Mouse (Mus musculus): Measurements from ENCODE around the gene Gm1113. TPM values are rescaled to one million over a fixed set of nuclear protein-coding genes. Genes with fewer than 3 reads are reported as not detected.

The Gm1113 gene
- polyA plus RNA-seq, 1 experiment from 2014 or later = not detected

- Histone ChIP-seq H3K4me3 (replicated peaks; ENCODE audit: low read length) (no peak overlapping the region), H3K4me2 (ENCODE audit: low read depth, low read length) (no peak overlapping the region), H3K9me3 (replicated peaks; ENCODE audit: control insufficient read depth, low read length) (no peaks in the 10 kb centered on the region), H3K27ac (ENCODE audit: low read length) (no peak overlapping the region), H3K36me3 (ENCODE audit: control insufficient read depth, insufficient read depth, low read length) (no peaks in the 10 kb centered on the region), H3K27me3 (ENCODE audit: control insufficient read depth, insufficient read depth, low read length) (no peaks in the 10 kb centered on the region), H3K4me1 (ENCODE audit: control insufficient read depth, insufficient read depth, low read length) (no peaks in the 10 kb centered on the region), H3K9ac (ENCODE audit: low read length) (no peak overlapping the region)
- WGBS = 91% methylated on average over 16 of the region's 16 CpGs
- no peak for ATAC-seq (ENCODE audit: insufficient read depth, low FRiP score)
Observed at GRCm38 (mm10) chr9:35516711-35517110, 1.4 kb downstream of the Gm1113 start.

DNA sequence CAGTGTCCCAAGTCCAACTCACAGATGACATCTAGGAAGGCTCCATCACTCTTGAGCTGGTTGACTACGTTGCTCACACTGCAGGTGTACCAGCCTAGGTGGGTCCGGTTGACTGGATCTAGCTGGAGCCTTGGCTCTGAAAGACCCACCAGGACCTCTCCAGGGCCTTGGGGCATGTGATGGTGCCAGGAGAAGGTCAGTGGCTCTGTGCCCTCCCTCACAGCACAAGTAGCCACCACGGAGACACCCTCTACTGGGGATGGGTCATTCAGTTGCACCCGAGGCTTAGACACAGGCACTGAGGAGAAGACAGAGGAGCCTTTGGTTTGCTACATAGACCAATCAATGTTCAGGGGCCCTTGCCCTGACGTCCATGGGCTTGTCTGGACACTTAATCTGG lies 1.9 kb downstream of the Gm1113 start:
- Histone ChIP-seq H3K27ac (ENCODE audit: low read length) (no peak overlapping the region), H3K9me3 (replicated peaks; ENCODE audit: control insufficient read depth, low read length) (no peaks in the 10 kb centered on the region), H3K27me3 (ENCODE audit: control insufficient read depth, insufficient read depth, low read length) (no peaks in the 10 kb centered on the region), H3K4me3 (replicated peaks; ENCODE audit: low read length) (no peak overlapping the region), H3K9ac (ENCODE audit: low read length) (no peak overlapping the region), H3K36me3 (ENCODE audit: control insufficient read depth, insufficient read depth, low read length) (no peaks in the 10 kb centered on the region), H3K4me1 (ENCODE audit: control insufficient read depth, insufficient read depth, low read length) (no peaks in the 10 kb centered on the region), H3K4me2 (ENCODE audit: low read depth, low read length) (no peak overlapping the region)
- WGBS = 87% methylated on average over 5 of the region's 5 CpGs
- ATAC-seq (ENCODE audit: insufficient read depth, low FRiP score) = no peak

DNA sequence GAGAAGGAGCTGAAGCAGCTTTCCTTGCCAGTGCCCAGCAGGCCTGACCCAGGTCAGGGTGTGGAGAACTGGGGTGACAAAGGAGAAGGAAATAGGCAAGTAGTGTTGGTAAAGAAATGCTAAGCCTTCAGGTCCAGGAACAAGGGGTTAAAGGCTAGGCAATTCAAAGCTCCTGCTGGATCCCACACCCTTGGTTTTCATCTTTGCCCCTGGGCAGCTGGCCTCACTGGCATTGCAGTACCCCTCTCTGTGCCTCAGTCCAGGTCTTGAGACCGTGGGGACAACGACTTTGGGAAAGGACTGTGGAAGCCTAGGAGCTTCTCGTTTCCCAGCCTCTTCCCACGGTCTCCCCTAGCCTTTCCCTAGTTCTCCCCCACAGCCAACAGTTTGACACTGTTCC lies 4.2 kb downstream of the Gm1113 start:
- Histone ChIP-seq H3K4me3 (replicated peaks; ENCODE audit: low read length) (no peak overlapping the region), H3K9me3 (replicated peaks; ENCODE audit: control insufficient read depth, low read length) (no peaks in the 10 kb centered on the region), H3K27ac (ENCODE audit: low read length) (no peak overlapping the region), H3K9ac (ENCODE audit: low read length) (no peak overlapping the region), H3K4me2 (ENCODE audit: low read depth, low read length) (no peak overlapping the region), H3K4me1 (ENCODE audit: control insufficient read depth, insufficient read depth, low read length) (no peaks in the 10 kb centered on the region), H3K36me3 (ENCODE audit: control insufficient read depth, insufficient read depth, low read length) (no peaks in the 10 kb centered on the region), H3K27me3 (ENCODE audit: control insufficient read depth, insufficient read depth, low read length) (no peaks in the 10 kb centered on the region)
- ATAC-seq (ENCODE audit: insufficient read depth, low FRiP score) = no peak
- 81% methylated on average over 4 of the region's 4 CpGs for WGBS

DNA sequence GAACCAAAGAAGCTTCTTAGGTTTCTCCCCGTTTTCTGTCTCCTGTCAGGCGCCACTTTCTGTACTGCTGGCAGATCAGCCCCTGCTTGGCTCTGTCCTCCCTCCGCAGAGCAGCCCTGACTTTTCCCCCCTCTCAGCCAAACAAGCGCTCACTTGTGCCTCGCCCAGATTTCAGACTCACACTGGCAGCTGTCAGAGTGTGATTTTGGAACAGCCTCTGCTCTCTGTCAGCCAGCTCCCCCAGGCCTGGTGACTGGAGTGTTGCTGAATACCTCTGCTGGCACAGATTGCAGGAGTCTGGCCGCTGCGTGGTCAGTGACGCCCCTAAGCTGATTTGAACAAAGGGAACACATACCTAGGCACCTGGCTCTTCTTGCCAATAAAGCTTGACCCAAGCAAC lies 9.8 kb downstream of the Gm1113 start:
- ATAC-seq (ENCODE audit: insufficient read depth, low FRiP score) = peak; percentile 42; the same call in 1 of the 2 replicates
- WGBS = 39% methylated on average over 8 of the region's 8 CpGs
- Histone ChIP-seq H3K4me2 (ENCODE audit: low read depth, low read length) (no peak overlapping the region), H3K9me3 (replicated peaks; ENCODE audit: control insufficient read depth, low read length) (no peaks in the 10 kb centered on the region), H3K4me3 (replicated peaks; ENCODE audit: low read length) (no peak overlapping the region), H3K36me3 (ENCODE audit: control insufficient read depth, insufficient read depth, low read length) (0 out of 2 replicates have a peak, but pooled peaks cover 4% of the 10 kb centered on the region), H3K27me3 (ENCODE audit: control insufficient read depth, insufficient read depth, low read length) (no peaks in the 10 kb centered on the region), H3K9ac (ENCODE audit: low read length) (no peak overlapping the region), H3K27ac (ENCODE audit: low read length) (0 out of 2 replicates have a peak overlapping the region, but pooled peaks have one; percentile 5), H3K4me1 (ENCODE audit: control insufficient read depth, insufficient read depth, low read length) (0 out of 2 replicates have a peak, but pooled peaks cover 3% of the 10 kb centered on the region)

- no peak for ATAC-seq (ENCODE audit: insufficient read depth, low FRiP score)
- H3K4me3 ChIP-seq (replicated peaks; ENCODE audit: low read length) = no peak overlapping the region
- H3K27ac ChIP-seq (ENCODE audit: low read length) = no peak overlapping the region
- no peak overlapping the region for H3K9ac ChIP-seq (ENCODE audit: low read length)
- H3K27me3 ChIP-seq (ENCODE audit: control insufficient read depth, insufficient read depth, low read length) = no peaks in the 10 kb centered on the region
- no peak overlapping the region for H3K4me2 ChIP-seq (ENCODE audit: low read depth, low read length)
- no peaks in the 10 kb centered on the region for H3K9me3 ChIP-seq (replicated peaks; ENCODE audit: control insufficient read depth, low read length)
- 0 out of 2 replicates have a peak, but pooled peaks cover 4% of the 10 kb centered on the region for H3K36me3 ChIP-seq (ENCODE audit: control insufficient read depth, insufficient read depth, low read length)
- 91% methylated on average over 10 of the region's 10 CpGs for WGBS
- H3K4me1 ChIP-seq (ENCODE audit: control insufficient read depth, insufficient read depth, low read length) = no peaks in the 10 kb centered on the region
Observed at GRCm38 (mm10) chr9:35502361-35503000, 15.6 kb downstream of the Gm1113 start.

DNA sequence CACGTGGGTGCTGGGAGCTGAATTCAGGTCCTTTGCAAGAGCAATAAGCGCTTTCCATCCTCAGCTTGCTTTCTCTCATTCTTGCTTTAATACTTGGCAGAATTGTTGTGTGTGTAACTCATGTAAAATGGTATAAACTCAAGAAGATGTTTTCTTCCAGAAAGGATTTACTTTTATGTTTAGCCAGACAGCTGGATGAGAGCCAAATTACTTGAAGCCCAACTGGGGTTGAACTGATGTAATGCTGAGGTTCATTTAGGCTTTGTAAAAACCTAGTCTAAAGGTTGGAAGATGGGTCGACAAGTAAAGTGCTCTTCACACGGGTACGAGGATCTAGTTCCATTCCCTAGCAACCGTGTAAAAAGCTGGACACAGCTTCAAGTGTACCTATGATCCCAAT lies 18.1 kb downstream of the Gm1113 start:
- no peaks in the 10 kb centered on the region for H3K9me3 ChIP-seq (replicated peaks; ENCODE audit: control insufficient read depth, low read length)
- no peak overlapping the region for H3K27ac ChIP-seq (ENCODE audit: low read length)
- no peak for ATAC-seq (ENCODE audit: insufficient read depth, low FRiP score)
- WGBS = 76% methylated on average over 6 of the region's 6 CpGs
- no peak overlapping the region for H3K9ac ChIP-seq (ENCODE audit: low read length)
- H3K27me3 ChIP-seq (ENCODE audit: control insufficient read depth, insufficient read depth, low read length) = no peaks in the 10 kb centered on the region
- no peak overlapping the region for H3K4me3 ChIP-seq (replicated peaks; ENCODE audit: low read length)
- H3K4me2 ChIP-seq (ENCODE audit: low read depth, low read length) = no peak overlapping the region
- H3K36me3 ChIP-seq (ENCODE audit: control insufficient read depth, insufficient read depth, low read length) = no peaks in the 10 kb centered on the region
- no peaks in the 10 kb centered on the region for H3K4me1 ChIP-seq (ENCODE audit: control insufficient read depth, insufficient read depth, low read length)

DNA sequence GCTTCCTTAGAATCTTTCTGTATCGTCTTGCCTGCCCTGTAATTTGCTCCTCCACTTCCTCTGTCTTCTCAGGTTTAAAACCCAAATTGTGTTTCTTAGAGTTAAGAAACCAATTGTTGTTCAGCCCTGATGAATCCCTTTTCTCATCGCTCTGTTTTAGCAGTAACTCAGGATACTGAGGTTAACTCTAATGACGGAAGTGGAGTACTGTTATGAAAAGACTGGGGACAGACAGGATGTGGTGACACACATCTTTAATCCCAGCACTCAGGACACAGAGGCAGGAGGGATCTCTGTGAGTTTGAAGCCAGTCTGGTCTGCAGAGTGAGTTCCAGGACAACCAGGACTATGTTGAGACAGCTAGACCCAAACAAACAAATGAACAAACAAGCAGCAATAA lies 22.6 kb downstream of the Gm1113 start:
- H3K9me3 ChIP-seq (replicated peaks; ENCODE audit: control insufficient read depth, low read length) = no peaks in the 10 kb centered on the region
- WGBS = 64% methylated on average over 3 of the region's 3 CpGs
- no peak overlapping the region for H3K27ac ChIP-seq (ENCODE audit: low read length)
- no peaks in the 10 kb centered on the region for H3K27me3 ChIP-seq (ENCODE audit: control insufficient read depth, insufficient read depth, low read length)
- ATAC-seq (ENCODE audit: insufficient read depth, low FRiP score) = no peak
- H3K4me3 ChIP-seq (replicated peaks; ENCODE audit: low read length) = no peak overlapping the region
- no peaks in the 10 kb centered on the region for H3K4me1 ChIP-seq (ENCODE audit: control insufficient read depth, insufficient read depth, low read length)
- H3K36me3 ChIP-seq (ENCODE audit: control insufficient read depth, insufficient read depth, low read length) = no peaks in the 10 kb centered on the region
- H3K9ac ChIP-seq (ENCODE audit: low read length) = no peak overlapping the region
- no peak overlapping the region for H3K4me2 ChIP-seq (ENCODE audit: low read depth, low read length)

DNA sequence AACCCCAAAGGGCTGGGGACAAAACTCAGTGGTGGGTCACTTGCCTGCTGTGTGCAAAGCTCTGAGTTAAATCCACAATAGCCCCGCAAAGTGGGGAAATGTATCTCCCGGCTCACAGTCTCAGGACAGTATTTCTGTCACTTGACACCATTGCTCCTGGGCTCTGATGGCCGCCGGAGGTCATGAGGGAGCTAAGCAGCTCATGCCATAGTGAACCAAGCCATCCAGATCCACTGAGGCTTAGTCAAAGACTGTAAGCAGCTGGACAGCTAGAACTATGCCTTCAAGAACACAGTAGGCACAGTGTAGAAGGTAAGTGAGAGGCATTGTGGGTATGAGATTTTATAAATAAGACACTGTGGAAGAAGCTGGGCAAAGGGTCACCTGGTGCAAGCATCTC lies 23.1 kb downstream of the Gm1113 start:
- H3K9ac ChIP-seq (ENCODE audit: low read length) = no peak overlapping the region
- H3K9me3 ChIP-seq (replicated peaks; ENCODE audit: control insufficient read depth, low read length) = no peaks in the 10 kb centered on the region
- no peak overlapping the region for H3K4me3 ChIP-seq (replicated peaks; ENCODE audit: low read length)
- no peaks in the 10 kb centered on the region for H3K27me3 ChIP-seq (ENCODE audit: control insufficient read depth, insufficient read depth, low read length)
- no peak overlapping the region for H3K27ac ChIP-seq (ENCODE audit: low read length)
- 68% methylated on average over 4 of the region's 4 CpGs for WGBS
- H3K4me1 ChIP-seq (ENCODE audit: control insufficient read depth, insufficient read depth, low read length) = no peaks in the 10 kb centered on the region
- H3K4me2 ChIP-seq (ENCODE audit: low read depth, low read length) = no peak overlapping the region
- no peaks in the 10 kb centered on the region for H3K36me3 ChIP-seq (ENCODE audit: control insufficient read depth, insufficient read depth, low read length)
- no peak for ATAC-seq (ENCODE audit: insufficient read depth, low FRiP score)

- Histone ChIP-seq H3K9me3 (replicated peaks; ENCODE audit: control insufficient read depth, low read length) (no peaks in the 10 kb centered on the region), H3K4me2 (ENCODE audit: low read depth, low read length) (no peak overlapping the region), H3K4me1 (ENCODE audit: control insufficient read depth, insufficient read depth, low read length) (no peaks in the 10 kb centered on the region), H3K27me3 (ENCODE audit: control insufficient read depth, insufficient read depth, low read length) (no peaks in the 10 kb centered on the region), H3K27ac (ENCODE audit: low read length) (0 out of 2 replicates have a peak overlapping the region, but pooled peaks have one; percentile 3), H3K4me3 (replicated peaks; ENCODE audit: low read length) (no peak overlapping the region), H3K36me3 (ENCODE audit: control insufficient read depth, insufficient read depth, low read length) (no peaks in the 10 kb centered on the region), H3K9ac (ENCODE audit: low read length) (no peak overlapping the region)
- ATAC-seq (ENCODE audit: insufficient read depth, low FRiP score) = no peak
- WGBS = 57% methylated on average over 4 of the region's 4 CpGs
Observed at GRCm38 (mm10) chr9:35493733-35494092, 24.4 kb downstream of the Gm1113 start.
